Mouse (Mus musculus) MEL (cell line): ENCODE results near the gene Scin.
A peak's percentile ranks its signal among the peaks of the same experiment; 100 is the strongest.

ENCODE experiments used
- CHD2 ChIP-seq: IDR thresholded peaks from 2 replicates; pipeline ENCODE4 v1.6.1; 2011; ENCODE audit warnings: low read length, improper control_type of control experiment
- CTCF ChIP-seq, 3 experiments: IDR thresholded peaks in 2 of 3; conservative IDR thresholded peaks in 1 of 3; 2 replicates each; pipeline ENCODE4 v1.5.1; 2011 to 2012; ENCODE audit warnings: low read length in 3 of 3, low read depth in 2 of 3, mild to moderate bottlenecking in 2 of 3, improper control_type of control experiment in 1 of 3, inconsistent platforms in 1 of 3, mixed read lengths in 1 of 3, moderate library complexity in 1 of 3; ENCODE audit not compliant: control insufficient read depth in 1 of 3, insufficient read depth in 1 of 3, poor library complexity in 1 of 3, severe bottlenecking in 1 of 3
- EP300 ChIP-seq, 2 experiments: IDR thresholded peaks; 2 replicates each; pipeline ENCODE4 v1.6.1; 2011; ENCODE audit warnings: improper control_type of control experiment in 2 of 2, low read length in 2 of 2, low read depth in 1 of 2, mild to moderate bottlenecking in 1 of 2
- GABPA ChIP-seq: IDR thresholded peaks from 2 replicates; pipeline ENCODE4 v1.6.1; 2012; ENCODE audit warnings: low read depth, mild to moderate bottlenecking, inconsistent platforms, low read length, improper control_type of control experiment, moderate library complexity
- GATA1 ChIP-seq: IDR thresholded peaks from 2 replicates; pipeline ENCODE4 v1.6.1; 2011; ENCODE audit warnings: low read depth, low read length, improper control_type of control experiment
- MAX ChIP-seq: IDR thresholded peaks from 2 replicates; pipeline ENCODE4 v1.6.1; 2011; ENCODE audit warnings: low read length, improper control_type of control experiment
- UBTF ChIP-seq: IDR thresholded peaks from 2 replicates; pipeline ENCODE4 v1.6.1; 2012; ENCODE audit warnings: low read depth, mild to moderate bottlenecking, inconsistent platforms, low read length, improper control_type of control experiment, moderate library complexity, borderline replicate concordance; ENCODE audit not compliant: insufficient read depth
- USF1 ChIP-seq: IDR thresholded peaks from 2 replicates; pipeline ENCODE4 v1.6.1; 2014; ENCODE audit warnings: low read depth, mild to moderate bottlenecking, inconsistent platforms, low read length, improper control_type of control experiment, moderate library complexity
- ZKSCAN1 ChIP-seq: IDR thresholded peaks from 2 replicates; pipeline ENCODE4 v1.6.1; 2012; ENCODE audit warnings: low read depth, mild to moderate bottlenecking, inconsistent platforms, low read length, improper control_type of control experiment, moderate library complexity

DNA sequence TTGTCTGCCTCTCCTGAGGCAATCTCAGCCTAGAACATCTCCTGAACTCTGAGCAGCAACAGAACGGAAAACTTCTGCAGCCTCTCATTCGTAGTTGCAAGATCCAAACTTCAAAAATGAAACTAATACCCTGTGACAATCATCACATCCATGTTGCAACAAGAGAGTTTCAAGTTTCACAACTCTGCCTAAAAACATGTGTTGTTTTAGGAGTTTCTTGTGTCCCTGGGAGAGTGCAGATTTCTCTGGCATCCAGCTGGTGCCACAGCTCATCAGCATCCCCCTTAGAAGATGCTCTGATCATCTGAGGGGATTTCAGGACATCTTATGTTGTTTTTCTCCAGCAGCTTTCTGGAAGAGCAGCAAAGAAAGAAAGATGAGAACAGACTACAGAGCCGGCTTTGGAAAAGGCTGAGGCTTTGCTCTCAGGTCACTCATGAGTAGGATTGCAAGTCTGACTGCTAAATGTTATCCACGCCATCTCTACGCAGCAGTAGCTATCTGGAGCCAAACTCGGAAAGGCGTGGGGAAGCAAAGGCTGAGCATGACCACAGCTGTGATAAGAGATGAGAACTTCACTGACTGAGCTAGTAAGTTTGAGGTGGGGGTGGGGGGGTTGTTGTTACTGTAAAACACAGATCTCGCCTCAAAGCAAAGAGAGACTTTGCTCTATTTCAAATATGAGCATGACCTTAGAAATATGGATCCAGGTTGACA is 18.5 kb upstream of the Scin start:
- no peak for TF ChIP-seq ZKSCAN1
- peak; percentile 84 for TF ChIP-seq GATA1
- no peak for TF ChIP-seq CTCF (IDR thresholded peaks at IDR 0.05 in 2 of 3, conservative IDR thresholded peaks at IDR 0.05 in 1 of 3; ENCODE audit: control insufficient read depth in 1 of 3, insufficient read depth in 1 of 3, low read depth in 2 of 3, low read length in 3 of 3, poor library complexity in 1 of 3, severe bottlenecking in 1 of 3)
- TF ChIP-seq UBTF = no peak
- no peak for TF ChIP-seq USF1
- no peak for TF ChIP-seq MAX
- no peak for TF ChIP-seq CHD2
- TF ChIP-seq EP300 (IDR thresholded peaks at IDR 0.05; ENCODE audit: low read depth in 1 of 2, low read length in 2 of 2) = peak; percentile 56 to 78
- TF ChIP-seq GABPA = no peak
